Mouse (Mus musculus) olfactory bulb, adult 2 months (tissue): Measurements from ENCODE around the gene Abhd16a.

Experiments
- CTCF ChIP-seq: fragments of 200-500 bp; IDR thresholded peaks from 2 replicates; pipeline ENCODE4 v1.5.1; 2012; ENCODE audit warnings: low read depth, mild to moderate bottlenecking, low read length, moderate library complexity; ENCODE audit not compliant: insufficient read depth
- POLR2A ChIP-seq: fragments of 200-500 bp; IDR thresholded peaks from 2 replicates; pipeline ENCODE4 v1.6.1; 2012; ENCODE audit warnings: mild to moderate bottlenecking, low read depth, low read length, moderate library complexity; ENCODE audit not compliant: insufficient read depth

DNA sequence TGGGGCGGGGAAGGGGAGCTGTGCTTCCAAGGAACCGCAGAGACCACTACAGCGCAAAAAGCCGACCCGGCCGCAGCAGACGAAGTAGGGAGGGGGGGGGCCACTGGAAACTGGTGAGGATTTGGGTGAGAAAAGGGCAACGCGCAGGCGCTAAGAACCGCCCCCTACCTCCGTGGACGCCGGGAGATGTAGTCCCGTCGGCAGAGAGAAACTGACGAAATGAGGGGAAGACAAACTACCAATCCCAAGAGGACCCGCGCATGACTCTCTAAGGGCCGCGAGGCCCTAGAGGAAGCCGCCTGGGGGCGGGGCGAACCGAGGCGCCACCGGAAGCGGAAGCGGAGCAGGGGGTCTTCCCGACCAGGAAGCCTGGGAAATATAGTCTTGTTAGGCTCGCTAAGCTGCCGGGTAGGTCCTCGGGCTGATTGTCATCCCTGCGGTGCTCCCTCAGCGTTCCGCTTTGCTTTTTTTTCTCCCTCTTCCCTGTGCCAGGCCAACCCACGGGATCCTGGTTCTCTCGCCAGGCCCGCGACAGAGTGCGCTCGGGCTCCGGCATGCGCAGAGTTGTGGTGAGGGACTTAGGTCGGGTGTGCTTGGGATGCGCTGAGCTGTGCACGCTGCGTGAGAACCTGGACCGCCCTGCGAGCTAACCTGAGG lies 32.2 kb downstream of the Abhd16a start, which contains the start of gene Gpank1:
- TF ChIP-seq CTCF (no peak), POLR2A (peak; percentile 37; the same call in 1 of the 2 replicates)
